23 mouse cellular contexts compared by ENCODE assay signal in genomic region chr10:71020459-71020858, GRCm38 (mm10).
DNase-seq lines count a peak whose midpoint lies in the region; ATAC-seq lines count a peak whose summit lies in the region.
"Had no signal": no experiment of that assay in that cellular context is flagged by ENCODE, and none has a peak within 500 bp of the region (broad histone marks: within the 10 kb centered on the region; RNA-seq: fewer than 3 reads in every experiment).

No protein-coding gene starts in this region.

- DNase-seq in heart, adult 11 months, result peak; percentile 79
- no peak for DNase-seq in hindbrain, embryonic 14.5 days (ENCODE audit: low spot score)
- DNase-seq in hindbrain, embryonic 11.5 days (ENCODE audit: low spot score), result no peak
- DNase-seq in layer of hippocampus, adult 11-12 months (ENCODE audit: low spot score), result no peak
- DNase-seq: adrenal gland, postnatal 10 days; adrenal gland, postnatal 36 days; B cell, adult 2 months; cerebellum, adult 18-20 months; cerebellum, adult 9-10 months; cerebellum, postnatal 14 days; gastrocnemius, postnatal 25 days; kidney, adult 11 months had no signal

- no peak overlapping the region for H3K4me2 ChIP-seq in heart, embryonic 12.5 days
- H3K4me2 ChIP-seq in hindbrain, embryonic 14.5 days (replicated peaks), result no peak overlapping the region
- H3K4me2 ChIP-seq in hindbrain, embryonic 11.5 days (replicated peaks; ENCODE audit: low read depth, low read length), result no peak overlapping the region
- H3K4me2 ChIP-seq in neural tube, embryonic 14.5 days (ENCODE audit: low read depth, low read length), result no peak overlapping the region
- H3K4me2 ChIP-seq: forebrain, embryonic 13.5 days; intestine, embryonic 15.5 days had no signal

- 77% methylated on average over 5 of the region's 5 CpGs for WGBS in heart, embryonic 12.5 days
- 48% methylated on average over 5 of the region's 5 CpGs for WGBS in hindbrain, embryonic 14.5 days
- WGBS in hindbrain, embryonic 11.5 days, result 76% methylated on average over 5 of the region's 5 CpGs
- WGBS in neural tube, embryonic 14.5 days, result 33% methylated on average over 5 of the region's 5 CpGs

- no peak overlapping the region for H3K4me3 ChIP-seq in heart, embryonic 12.5 days
- no peak overlapping the region for H3K4me3 ChIP-seq in hindbrain, embryonic 14.5 days (replicated peaks; ENCODE audit: low read length)
- no peak overlapping the region for H3K4me3 ChIP-seq in hindbrain, embryonic 11.5 days (ENCODE audit: low read depth, low read length)
- H3K4me3 ChIP-seq in neural tube, embryonic 14.5 days (ENCODE audit: low read depth, low read length), result no peak overlapping the region
- H3K4me3 ChIP-seq: forebrain, embryonic 10.5 days; forebrain, embryonic 13.5 days; heart, adult 2 months; heart, embryonic 10.5 days; intestine, embryonic 15.5 days had no signal

- no peak overlapping the region for H3K9ac ChIP-seq in heart, embryonic 12.5 days
- no peak overlapping the region for H3K9ac ChIP-seq in hindbrain, embryonic 14.5 days
- H3K9ac ChIP-seq in hindbrain, embryonic 11.5 days (ENCODE audit: low read depth, low read length), result no peak overlapping the region
- H3K9ac ChIP-seq in neural tube, embryonic 14.5 days (replicated peaks; ENCODE audit: low read depth, low read length), result no peak overlapping the region
- H3K9ac ChIP-seq: forebrain, embryonic 13.5 days; intestine, embryonic 15.5 days had no signal

- no peak overlapping the region for H3K27ac ChIP-seq in heart, embryonic 12.5 days (ENCODE audit: poor library complexity, severe bottlenecking)
- H3K27ac ChIP-seq in hindbrain, embryonic 14.5 days, result no peak overlapping the region
- no peak overlapping the region for H3K27ac ChIP-seq in hindbrain, embryonic 11.5 days (ENCODE audit: low read depth, low read length)
- peak overlapping the region; percentile 44; the same call in 1 of the 2 replicates for H3K27ac ChIP-seq in neural tube, embryonic 14.5 days (ENCODE audit: low read depth, low read length)
- H3K27ac ChIP-seq: forebrain, embryonic 10.5 days; forebrain, embryonic 13.5 days; heart, adult 2 months; heart, embryonic 10.5 days; intestine, embryonic 15.5 days had no signal

- H3K27me3 ChIP-seq in heart, embryonic 12.5 days (replicated peaks), result no peaks in the 10 kb centered on the region
- H3K27me3 ChIP-seq in hindbrain, embryonic 14.5 days (ENCODE audit: control insufficient read depth, insufficient read depth, low read length), result no peaks in the 10 kb centered on the region
- no peaks in the 10 kb centered on the region for H3K27me3 ChIP-seq in hindbrain, embryonic 11.5 days (ENCODE audit: control insufficient read depth, insufficient read depth, low read length)
- no peaks in the 10 kb centered on the region for H3K27me3 ChIP-seq in neural tube, embryonic 14.5 days (ENCODE audit: control insufficient read depth, insufficient read depth, low read length)
- H3K27me3 ChIP-seq: CH12.LX; forebrain, embryonic 13.5 days; intestine, embryonic 15.5 days; Patski had no signal

- H3K9me3 ChIP-seq in heart, embryonic 12.5 days (replicated peaks), result no peaks in the 10 kb centered on the region
- H3K9me3 ChIP-seq in hindbrain, embryonic 14.5 days (ENCODE audit: control insufficient read depth, low read length), result no peaks in the 10 kb centered on the region
- H3K9me3 ChIP-seq in hindbrain, embryonic 11.5 days (ENCODE audit: control insufficient read depth, low read length), result no peaks in the 10 kb centered on the region
- no peaks in the 10 kb centered on the region for H3K9me3 ChIP-seq in neural tube, embryonic 14.5 days (ENCODE audit: control insufficient read depth, low read length)
- H3K9me3 ChIP-seq: forebrain, embryonic 10.5 days; forebrain, embryonic 13.5 days; heart, embryonic 10.5 days; intestine, embryonic 15.5 days had no signal

- no peak for ATAC-seq in heart, embryonic 12.5 days (ENCODE audit: insufficient number of reproducible peaks, low FRiP score)
- peak; percentile 65; the same call in 1 of the 2 replicates for ATAC-seq in hindbrain, embryonic 14.5 days (ENCODE audit: low FRiP score)
- ATAC-seq in hindbrain, embryonic 11.5 days (ENCODE audit: low FRiP score), result no peak
- ATAC-seq in neural tube, embryonic 14.5 days (ENCODE audit: low read depth), result peak; percentile 95
- ATAC-seq: forebrain, embryonic 13.5 days; forebrain, embryonic 16.5 days; intestine, embryonic 15.5 days; Patski had no signal

- H3K4me1 ChIP-seq in heart, embryonic 12.5 days (replicated peaks), result peaks cover 17% of the 10 kb centered on the region
- H3K4me1 ChIP-seq in hindbrain, embryonic 14.5 days (replicated peaks; ENCODE audit: control insufficient read depth, insufficient read depth, low read length), result no peaks in the 10 kb centered on the region
- H3K4me1 ChIP-seq in hindbrain, embryonic 11.5 days (replicated peaks; ENCODE audit: control insufficient read depth, insufficient read depth, low read length), result no peaks in the 10 kb centered on the region
- H3K4me1 ChIP-seq in neural tube, embryonic 14.5 days (ENCODE audit: control insufficient read depth, insufficient read depth, low read length), result 0 out of 2 replicates have a peak, but pooled peaks cover 8% of the 10 kb centered on the region
- H3K4me1 ChIP-seq: forebrain, embryonic 10.5 days; forebrain, embryonic 13.5 days had no signal

- H3K36me3 ChIP-seq in heart, embryonic 12.5 days, result no peaks in the 10 kb centered on the region
- H3K36me3 ChIP-seq in hindbrain, embryonic 14.5 days (replicated peaks; ENCODE audit: control insufficient read depth, insufficient read depth), result no peaks in the 10 kb centered on the region
- no peaks in the 10 kb centered on the region for H3K36me3 ChIP-seq in hindbrain, embryonic 11.5 days (ENCODE audit: control insufficient read depth, insufficient read depth, low read length)
- no peaks in the 10 kb centered on the region for H3K36me3 ChIP-seq in neural tube, embryonic 14.5 days (ENCODE audit: control insufficient read depth, insufficient read depth, low read length)
- H3K36me3 ChIP-seq: forebrain, embryonic 10.5 days; G1E; heart, embryonic 10.5 days; intestine, embryonic 15.5 days had no signal

Comparison
In these comparisons a context has a peak if more than half of its experiments do, and no peak if none do; other contexts are left out.
1. ATAC-seq: peak in hindbrain, embryonic 14.5 days (single experiment) and neural tube, embryonic 14.5 days (single experiment); none in heart, embryonic 12.5 days (single experiment) and hindbrain, embryonic 11.5 days (single experiment).